ENCODE assay signal across 12 mouse cellular contexts in genomic region chr8:12931426-12931825, GRCm38 (mm10). TPM values are rescaled to one million over a fixed set of nuclear protein-coding genes. Genes with fewer than 3 reads are reported as not detected.
DNase-seq lines count a peak whose midpoint lies in the region; ATAC-seq lines count a peak whose summit lies in the region.
"Had no signal": no experiment of that assay in that cellular context is flagged by ENCODE, and none has a peak within 500 bp of the region (broad histone marks: within the 10 kb centered on the region; RNA-seq: fewer than 3 reads in every experiment).

No protein-coding gene starts in this region.

- H3K36me3 ChIP-seq in kidney, embryonic 16.5 days (ENCODE audit: insufficient read depth, low read length), result no peaks in the 10 kb centered on the region
- no peaks in the 10 kb centered on the region for H3K36me3 ChIP-seq in intestine, embryonic 14.5 days (ENCODE audit: control insufficient read depth, insufficient read depth, low read length)
- no peaks in the 10 kb centered on the region for H3K36me3 ChIP-seq in neural tube, embryonic 12.5 days
- H3K36me3 ChIP-seq: embryonic facial prominence, embryonic 15.5 days; G1E had no signal

- H3K4me3 ChIP-seq in kidney, embryonic 16.5 days (ENCODE audit: low read length), result no peak overlapping the region
- no peak overlapping the region for H3K4me3 ChIP-seq in intestine, embryonic 14.5 days (ENCODE audit: low read depth, low read length)
- no peak overlapping the region for H3K4me3 ChIP-seq in neural tube, embryonic 12.5 days
- H3K4me3 ChIP-seq: embryonic facial prominence, embryonic 15.5 days had no signal

- H3K4me2 ChIP-seq in kidney, embryonic 16.5 days (replicated peaks; ENCODE audit: low read depth, low read length), result peak overlapping the region; percentile 26; the same call in 1 of the 2 replicates
- peak overlapping the region; percentile 32; the same call in 1 of the 2 replicates for H3K4me2 ChIP-seq in intestine, embryonic 14.5 days (ENCODE audit: low read length)
- H3K4me2 ChIP-seq in neural tube, embryonic 12.5 days (replicated peaks), result 0 out of 2 replicates have a peak overlapping the region, but pooled peaks have one; percentile 16
- H3K4me2 ChIP-seq: embryonic facial prominence, embryonic 15.5 days had no signal

- no peak for DNase-seq in kidney, postnatal 25 days
- peak; percentile 14 for DNase-seq in embryo, embryonic 9.5 days (ENCODE audit: extremely low spot score)
- DNase-seq in intestine, embryonic 14.5 days (ENCODE audit: low spot score), result no peak
- DNase-seq in natural killer cell, adult 2 months (ENCODE audit: low spot score in 2 of 2), result no peak
- no peak for DNase-seq in gastrocnemius, adult 8-10 months (ENCODE audit: low spot score in 2 of 2)
- DNase-seq: layer of hippocampus, postnatal 36 days had no signal

- peak overlapping the region; percentile 90 for H3K27ac ChIP-seq in kidney, embryonic 16.5 days (ENCODE audit: low read length)
- H3K27ac ChIP-seq in intestine, embryonic 14.5 days (ENCODE audit: low read depth), result peak overlapping the region; percentile 85
- no peak overlapping the region for H3K27ac ChIP-seq in neural tube, embryonic 12.5 days
- H3K27ac ChIP-seq: embryonic facial prominence, embryonic 15.5 days; macrophage had no signal

- no peaks in the 10 kb centered on the region for H3K27me3 ChIP-seq in kidney, embryonic 16.5 days (ENCODE audit: insufficient read depth, low read length)
- no peaks in the 10 kb centered on the region for H3K27me3 ChIP-seq in intestine, embryonic 14.5 days (replicated peaks; ENCODE audit: control insufficient read depth, insufficient read depth, low read length)
- H3K27me3 ChIP-seq in neural tube, embryonic 12.5 days (replicated peaks), result no peaks in the 10 kb centered on the region
- H3K27me3 ChIP-seq: embryonic facial prominence, embryonic 15.5 days had no signal

- peak overlapping the region; percentile 5; the same call in 1 of the 2 replicates for H3K9ac ChIP-seq in kidney, embryonic 16.5 days (replicated peaks; ENCODE audit: low read length)
- no peak overlapping the region for H3K9ac ChIP-seq in intestine, embryonic 14.5 days (ENCODE audit: low read length)
- H3K9ac ChIP-seq in neural tube, embryonic 12.5 days, result 0 out of 2 replicates have a peak overlapping the region, but pooled peaks have one; percentile 8
- H3K9ac ChIP-seq: embryonic facial prominence, embryonic 15.5 days had no signal

- no peaks in the 10 kb centered on the region for H3K9me3 ChIP-seq in kidney, embryonic 16.5 days (ENCODE audit: low read length)
- no peaks in the 10 kb centered on the region for H3K9me3 ChIP-seq in intestine, embryonic 14.5 days (ENCODE audit: control insufficient read depth, low read length)
- H3K9me3 ChIP-seq in neural tube, embryonic 12.5 days, result no peaks in the 10 kb centered on the region
- H3K9me3 ChIP-seq: embryonic facial prominence, embryonic 15.5 days; G1E had no signal

- WGBS in kidney, embryonic 16.5 days, result 37% methylated on average over 11 of the region's 11 CpGs
- 51% methylated on average over 11 of the region's 11 CpGs for WGBS in intestine, embryonic 14.5 days
- 33% methylated on average over 11 of the region's 11 CpGs for WGBS in neural tube, embryonic 12.5 days

- ATAC-seq in kidney, embryonic 16.5 days (ENCODE audit: low FRiP score, low TSS enrichment), result no peak
- peak; percentile 24 for ATAC-seq in intestine, embryonic 14.5 days (replicated peaks; ENCODE audit: low FRiP score, low TSS enrichment, low read depth)
- no peak for ATAC-seq in neural tube, embryonic 12.5 days (ENCODE audit: low FRiP score, low read depth)
- ATAC-seq in erythroid progenitor cell, adult 5-6 weeks (replicated peaks; ENCODE audit: low FRiP score, poor library complexity, severe bottlenecking), result no peak

- peaks cover 80% of the 10 kb centered on the region for H3K4me1 ChIP-seq in kidney, embryonic 16.5 days (ENCODE audit: insufficient read depth, low read length)
- H3K4me1 ChIP-seq in intestine, embryonic 14.5 days (replicated peaks; ENCODE audit: control insufficient read depth, insufficient read depth, low read length), result peaks cover 18% of the 10 kb centered on the region
- peaks cover 13% of the 10 kb centered on the region for H3K4me1 ChIP-seq in neural tube, embryonic 12.5 days
- H3K4me1 ChIP-seq: embryonic facial prominence, embryonic 15.5 days had no signal

RNA-seq across cellular contexts. Expression of gene Mcf2l, which starts 57.8 kb away (rescaled TPM):
- 21.5 and 24.1 TPM in 2 replicates for polyA plus RNA-seq in kidney, embryonic 16.5 days (2015; fragmentation: Nextera tagmentation; extraction: Ambion mirVana)
- polyA plus RNA-seq in intestine, embryonic 14.5 days (2014; fragmentation: Nextera tagmentation; extraction: Ambion mirVana), result 17.4 and 19.4 TPM in 2 replicates
- 97.0 and 98.9 TPM in 2 replicates for polyA plus RNA-seq in neural tube, embryonic 12.5 days (2016; fragmentation: Nextera tagmentation; extraction: Ambion mirVana)
- 10 to 100 TPM; 12.1 to 19.6 (median 16.5) TPM for total RNA-seq in gastrocnemius, adult 8-10 months (2022)
- 1.3 TPM in 1 of 2 replicates, not detected in the other for total RNA-seq in erythroid progenitor cell, adult 5-6 weeks (2015; ENCODE audit: low replicate concordance)
- total RNA-seq in erythroid progenitor cell, adult 5-6 weeks (2017; ENCODE audit: low replicate concordance), result 1.2 and 1.7 TPM in 2 replicates
- polyA plus RNA-seq: G1E had no signal
